Mouse (Mus musculus): ENCODE measurements at regions not wholly inside any gene's neighbourhood (a gene's known extent, or its start where the extent isn't known, plus 50 kb on each side); places are given as distances from the start of the nearest gene placed in this dataset.

DNA sequence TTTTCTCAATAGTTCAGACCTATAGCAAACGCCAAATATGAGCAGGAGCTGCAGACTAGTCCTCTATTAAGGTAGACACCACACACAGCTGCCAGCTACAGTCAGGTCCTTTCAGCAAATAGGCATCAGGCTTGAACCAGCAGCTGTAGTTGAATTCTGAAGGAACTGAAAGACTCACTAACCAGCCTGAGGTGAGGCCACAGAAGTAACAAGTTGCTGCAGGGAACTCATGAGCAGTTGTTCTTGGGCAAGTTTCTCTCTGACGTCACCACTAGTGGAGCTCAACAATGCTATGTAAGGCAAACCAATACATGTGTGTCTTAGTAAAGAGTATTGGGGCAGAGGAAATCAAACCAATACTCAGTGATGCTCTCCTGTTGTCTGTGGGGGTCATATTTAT, 91.5 kb upstream of the Hgf start:
- TF ChIP-seq POLR2A (IDR thresholded peaks at IDR 0.05; ENCODE audit: borderline replicate concordance, extremely low read depth, insufficient read depth, insufficient read length, poor library complexity, severe bottlenecking) = no peak
- TF ChIP-seq CTCF (IDR thresholded peaks at IDR 0.05; ENCODE audit: borderline replicate concordance, extremely low read depth, insufficient read depth, insufficient read length) = no peak
